Mouse (Mus musculus) adrenal gland (tissue): ENCODE results near the gene Zfp280b.
"Not testable (repeated sequence)": the region's sequence is repeated elsewhere in the genome, so short reads cannot be mapped to it uniquely, and the experiment has no call there.

Experiments used
- intact Hi-C: fragments of 180-260 bp; cut with DNase I; formaldehyde crosslinking; loops from one replicate; pipeline ENCODE4 v1.15.1; 2025
- microRNA-seq, 2 experiments: library from miRNA; unstranded; fragments of <30 nt; microRNA quantifications; one replicate each; pipeline ENCODE4; 2019

Gene Zfp280b

GRCm38 (mm10) chr10:76029276-76029675 lies 3.2 kb upstream of the Zfp280b start:
- intact Hi-C loops, result no loop called here

- intact Hi-C loops, result no loop called here
Measured at GRCm38 (mm10) chr10:76030496-76030895, 2.0 kb upstream of the Zfp280b start.

- intact Hi-C loops, result no loop called here
Measured at GRCm38 (mm10) chr10:76031511-76032401, 694 bp upstream of the Zfp280b start.

GRCm38 (mm10) chr10:76033119-76033455 lies 637 bp downstream of the Zfp280b start:
- intact Hi-C loops, result no loop called here

- intact Hi-C loops, result no loop called here
Measured at GRCm38 (mm10) chr10:76034001-76034600, 1.7 kb downstream of the Zfp280b start.

GRCm38 (mm10) chr10:76035277-76035676 lies 2.8 kb downstream of the Zfp280b start:
- intact Hi-C loops, result no loop called here

- intact Hi-C loops, result no loop called here
Measured at GRCm38 (mm10) chr10:76036962-76037361, 4.5 kb downstream of the Zfp280b start.

GRCm38 (mm10) chr10:76045343-76045742 lies 12.9 kb downstream of the Zfp280b start:
- intact Hi-C loops, result no loop called here

GRCm38 (mm10) chr10:76046754-76047153 lies 14.3 kb downstream of the Zfp280b start:
- intact Hi-C loops, result no loop called here

GRCm38 (mm10) chr10:76047182-76047869 lies 14.9 kb downstream of the Zfp280b start:
- intact Hi-C loops, result no loop called here

GRCm38 (mm10) chr10:76048967-76049366 lies 16.5 kb downstream of the Zfp280b start:
- intact Hi-C loops, result no loop called here

- intact Hi-C loops, result no loop called here
Measured at GRCm38 (mm10) chr10:76051860-76052259, 19.4 kb downstream of the Zfp280b start.

GRCm38 (mm10) chr10:76062439-76062838 lies 30.0 kb downstream of the Zfp280b start:
- intact Hi-C loops, result no loop called here

GRCm38 (mm10) chr10:76067674-76068613 lies 35.5 kb downstream of the Zfp280b start:
- intact Hi-C loops, result no loop called here

GRCm38 (mm10) chr10:76072080-76072479 lies 39.6 kb downstream of the Zfp280b start:
- intact Hi-C loops, result not testable (repeated sequence)

GRCm38 (mm10) chr10:76077008-76077407 lies 44.6 kb downstream of the Zfp280b start:
- intact Hi-C loops, result not testable (repeated sequence)

Small RNA genes within 50 kb of the gene (microRNA-seq; reads per million reads assigned to microRNA genes)
- gene Mir6409, result 0 reads per million in 2 experiments
